Mouse (Mus musculus) hindbrain, embryonic 16.5 days (tissue): ENCODE data around the gene Pigz. TPM values are rescaled to one million over a fixed set of nuclear protein-coding genes. Genes with fewer than 3 reads are reported as not detected.

Source experiments
- ATAC-seq: fragments of 200-750 bp; cut with Nextera tagmentation; 2 replicates; pipeline ENCODE4 v1.8.0; 2017; ENCODE audit warnings: moderate TSS enrichment, moderate library complexity
- H3K27ac ChIP-seq: fragments of 300-500 bp; sonication (generic); 2 replicates; pipeline ENCODE4 v1.5.1; 2014; ENCODE audit warnings: low read depth, mild to moderate bottlenecking, control low read depth, low read length, moderate library complexity
- H3K27me3 ChIP-seq: fragments of 300-500 bp; sonication (generic); replicated peaks from 2 replicates; pipeline ENCODE4 v1.6.1; 2014; ENCODE audit warnings: low read length; ENCODE audit not compliant: control insufficient read depth, insufficient read depth
- H3K36me3 ChIP-seq: fragments of 300-500 bp; sonication (generic); 2 replicates; pipeline ENCODE4 v1.6.1; 2014; ENCODE audit warnings: mild to moderate bottlenecking, low read length, moderate library complexity, mixed read lengths; ENCODE audit not compliant: control insufficient read depth, insufficient read depth
- H3K4me1 ChIP-seq: fragments of 300-500 bp; sonication (generic); 2 replicates; pipeline ENCODE4 v1.6.1; 2014; ENCODE audit warnings: low read depth, low read length; ENCODE audit not compliant: control insufficient read depth, insufficient read depth
- H3K4me2 ChIP-seq: fragments of 300-500 bp; sonication (generic); 2 replicates; pipeline ENCODE4 v1.6.1; 2014; ENCODE audit warnings: mild to moderate bottlenecking, low read length, control low read depth, moderate library complexity
- H3K4me3 ChIP-seq: fragments of 300-500 bp; sonication (generic); 2 replicates; pipeline ENCODE4 v1.5.1; 2014; ENCODE audit warnings: mild to moderate bottlenecking, low read length, control low read depth, moderate library complexity
- H3K9ac ChIP-seq: fragments of 300-500 bp; sonication (generic); 2 replicates; pipeline ENCODE4 v1.6.1; 2014; ENCODE audit warnings: low read depth, mild to moderate bottlenecking, control low read depth, low read length, moderate library complexity
- H3K9me3 ChIP-seq: fragments of 300-500 bp; sonication (generic); 2 replicates; pipeline ENCODE4 v1.6.1; 2014; ENCODE audit warnings: mild to moderate bottlenecking, low read length, moderate library complexity; ENCODE audit not compliant: control insufficient read depth
- WGBS: fragments of 180-500 bp; shearing (Covaris S2); extraction: QIAGEN DNeasy Blood & Tissue Kit; methylation state at CpG from one replicate; pipeline ENCODE4 v1.1.7; 2014; 5-methylcytosine and 5-hydroxymethylcytosine counted together
- microRNA-seq: library from miRNA; unstranded; fragments of <30 nt; microRNA quantifications from one replicate; pipeline ENCODE4, GENCODE M21; 2017
- polyA plus RNA-seq: library from polyadenylated mRNA; unstranded; fragments of >200 nt; fragmentation: Nextera tagmentation; extraction: Ambion mirVana; gene quantifications from 2 replicates; pipeline ENCODE4 v1.2.1, GENCODE M21; 2015

Gene Pigz
- polyA plus RNA-seq, 1 experiment from 2014 or later, result 5.2 TPM

GRCm38 (mm10) chr16:31963224-31963623 lies 29.6 kb downstream of the Pigz start:
- no peak for ATAC-seq
- Histone ChIP-seq H3K9ac (no peak overlapping the region), H3K4me1 (no peaks in the 10 kb centered on the region), H3K4me3 (no peak overlapping the region), H3K27me3 (no peaks in the 10 kb centered on the region), H3K36me3 (peaks cover 39% of the 10 kb centered on the region), H3K27ac (no peak overlapping the region), H3K9me3 (no peaks in the 10 kb centered on the region), H3K4me2 (no peak overlapping the region)
- 90% methylated on average over 7 of the region's 7 CpGs for WGBS

- no peaks in the 10 kb centered on the region for H3K4me1 ChIP-seq
- peaks cover 25% of the 10 kb centered on the region for H3K36me3 ChIP-seq
- no peak for ATAC-seq
- no peaks in the 10 kb centered on the region for H3K27me3 ChIP-seq
- 86% methylated on average over 4 of the region's 4 CpGs for WGBS
- H3K9ac ChIP-seq, result no peak overlapping the region
- no peak overlapping the region for H3K27ac ChIP-seq
- no peak overlapping the region for H3K4me2 ChIP-seq
- no peaks in the 10 kb centered on the region for H3K9me3 ChIP-seq
- H3K4me3 ChIP-seq, result no peak overlapping the region
Measured at GRCm38 (mm10) chr16:31975258-31975657, 41.6 kb downstream of the Pigz start.

- 92% methylated on average over 3 of the region's 3 CpGs for WGBS
- H3K4me1 ChIP-seq, result no peaks in the 10 kb centered on the region
- no peaks in the 10 kb centered on the region for H3K9me3 ChIP-seq
- H3K27me3 ChIP-seq, result no peaks in the 10 kb centered on the region
- no peak overlapping the region for H3K9ac ChIP-seq
- H3K36me3 ChIP-seq, result peaks cover 11% of the 10 kb centered on the region; the same call in 1 of the 2 replicates
- no peak for ATAC-seq
- H3K4me2 ChIP-seq, result no peak overlapping the region
- no peak overlapping the region for H3K27ac ChIP-seq
- H3K4me3 ChIP-seq, result no peak overlapping the region
Measured at GRCm38 (mm10) chr16:31979501-31979900, 45.9 kb downstream of the Pigz start.

- Histone ChIP-seq H3K9ac (no peak overlapping the region), H3K4me2 (no peak overlapping the region), H3K36me3 (peaks cover 7% of the 10 kb centered on the region; the same call in 1 of the 2 replicates), H3K9me3 (no peaks in the 10 kb centered on the region), H3K27ac (no peak overlapping the region), H3K27me3 (no peaks in the 10 kb centered on the region), H3K4me1 (no peaks in the 10 kb centered on the region), H3K4me3 (no peak overlapping the region)
- WGBS, result 81% methylated on average over 5 of the region's 5 CpGs
- ATAC-seq, result no peak
Measured at GRCm38 (mm10) chr16:31980946-31981345, 47.3 kb downstream of the Pigz start.

- no peak for ATAC-seq
- Histone ChIP-seq H3K4me2 (no peak overlapping the region), H3K4me1 (no peaks in the 10 kb centered on the region), H3K27ac (no peak overlapping the region), H3K36me3 (peaks cover 11% of the 10 kb centered on the region), H3K27me3 (no peaks in the 10 kb centered on the region), H3K4me3 (no peak overlapping the region), H3K9ac (no peak overlapping the region), H3K9me3 (no peaks in the 10 kb centered on the region)
- WGBS, result 45% methylated on average over 1 of the region's 1 CpGs
Measured at GRCm38 (mm10) chr16:31992039-31992438, 58.4 kb downstream of the Pigz start.

GRCm38 (mm10) chr16:31993195-31993594 lies 59.5 kb downstream of the Pigz start:
- ATAC-seq, result no peak
- 97% methylated on average over 4 of the region's 4 CpGs for WGBS
- Histone ChIP-seq H3K9me3 (no peaks in the 10 kb centered on the region), H3K9ac (no peak overlapping the region), H3K4me1 (no peaks in the 10 kb centered on the region), H3K4me3 (no peak overlapping the region), H3K27ac (no peak overlapping the region), H3K36me3 (peaks cover 11% of the 10 kb centered on the region), H3K4me2 (no peak overlapping the region), H3K27me3 (no peaks in the 10 kb centered on the region)

- Histone ChIP-seq H3K4me3 (no peak overlapping the region), H3K4me2 (no peak overlapping the region), H3K27ac (no peak overlapping the region), H3K9me3 (no peaks in the 10 kb centered on the region), H3K27me3 (no peaks in the 10 kb centered on the region), H3K36me3 (peaks cover 8% of the 10 kb centered on the region), H3K4me1 (no peaks in the 10 kb centered on the region), H3K9ac (no peak overlapping the region)
- ATAC-seq, result no peak
Measured at GRCm38 (mm10) chr16:31993946-31994345, 60.3 kb downstream of the Pigz start.

Small RNAs within 50 kb of the gene (microRNA-seq; reads per million reads assigned to microRNA genes)
- gene Gm26269, result not detected

Other genes with a start within 250 kb of the Pigz start
- gene Meltf, start 55.0 kb upstream of the Pigz start, polyA plus RNA-seq, result 0.29 and 0.42 TPM in 2 replicates
- 128 and 132 TPM in 2 replicates for gene 0610012G03Rik, start 14.6 kb downstream of the Pigz start, polyA plus RNA-seq
- gene Ncbp2, start 14.7 kb downstream of the Pigz start, polyA plus RNA-seq, result 91.7 and 95.0 TPM in 2 replicates
- gene Senp5, start 69.4 kb downstream of the Pigz start, polyA plus RNA-seq, result 13.1 and 16.2 TPM in 2 replicates
- gene Pak2, start 145.5 kb downstream of the Pigz start, polyA plus RNA-seq, result 24.9 and 29.9 TPM in 2 replicates
- gene Pigx, start 165.9 kb downstream of the Pigz start, polyA plus RNA-seq, result 94.0 and 94.8 TPM in 2 replicates
- 48.0 and 51.0 TPM in 2 replicates for gene Cep19, start 165.9 kb downstream of the Pigz start, polyA plus RNA-seq
- 7.7 and 9.7 TPM in 2 replicates for gene Nrros, start 231.7 kb downstream of the Pigz start, polyA plus RNA-seq
- gene Bex6, start 246.0 kb downstream of the Pigz start, polyA plus RNA-seq, result not detected in 2 replicates